Mouse (Mus musculus) ES-Bruce4 (cell line): ENCODE results near the gene Cela3b. TPM values are rescaled to one million over a fixed set of nuclear protein-coding genes. Genes with fewer than 3 reads are reported as not detected.
A peak's percentile ranks its signal among the peaks of the same experiment; 100 is the strongest.

Experiments
- H3K27ac ChIP-seq: 2 replicates; pipeline ENCODE4 v1.5.1; 2012; ENCODE audit warnings: low read length, inconsistent platforms; ENCODE audit not compliant: insufficient read depth
- H3K27me3 ChIP-seq: 2 replicates; pipeline ENCODE4 v1.6.1; 2012; ENCODE audit warnings: mild to moderate bottlenecking, low read length, inconsistent platforms; ENCODE audit not compliant: control insufficient read depth, poor library complexity, insufficient read depth, severe bottlenecking
- H3K36me3 ChIP-seq: 2 replicates; pipeline ENCODE4 v1.6.1; 2012; ENCODE audit warnings: inconsistent platforms, mild to moderate bottlenecking, low read length, moderate library complexity; ENCODE audit not compliant: control insufficient read depth, poor library complexity, insufficient read depth, severe bottlenecking
- H3K4me1 ChIP-seq: one replicate; pipeline ENCODE4 v1.8.1; 2011; ENCODE audit warnings: low read length; ENCODE audit not compliant: control insufficient read depth, insufficient read depth
- H3K4me3 ChIP-seq: 2 replicates; pipeline ENCODE4 v1.5.1; 2011; ENCODE audit warnings: low read depth, mild to moderate bottlenecking, low read length
- H3K9ac ChIP-seq: 2 replicates; pipeline ENCODE4 v1.6.1; 2012; ENCODE audit warnings: low read depth, mild to moderate bottlenecking, inconsistent platforms; ENCODE audit not compliant: poor library complexity, severe bottlenecking
- H3K9me3 ChIP-seq: replicated peaks from 2 replicates; pipeline ENCODE4 v1.6.1; 2012; ENCODE audit warnings: mild to moderate bottlenecking, low read length, inconsistent platforms; ENCODE audit not compliant: control insufficient read depth, poor library complexity, insufficient read depth, severe bottlenecking
- CTCF ChIP-seq: IDR thresholded peaks from one replicate; pipeline ENCODE4 v1.8.1; 2011; ENCODE audit warnings: low read depth, low read length
- EP300 ChIP-seq: IDR thresholded peaks from 2 replicates; pipeline ENCODE4 v1.6.1; 2011; ENCODE audit warnings: low read depth, low read length; ENCODE audit not compliant: insufficient read depth
- POLR2A ChIP-seq: IDR thresholded peaks from one replicate; pipeline ENCODE4 v1.8.1; 2011; ENCODE audit warnings: low read length; ENCODE audit not compliant: insufficient read depth
- polyA plus RNA-seq: library from polyadenylated mRNA; stranded (reverse); fragments of >200 nt; gene quantifications from 2 replicates; pipeline ENCODE4 v1.2.4, GENCODE M21; 2011; ENCODE audit warnings: low read depth; ENCODE audit not compliant: missing spikeins, insufficient read depth, insufficient read length

Gene Cela3b
- polyA plus RNA-seq, 1 experiment = not detected

DNA sequence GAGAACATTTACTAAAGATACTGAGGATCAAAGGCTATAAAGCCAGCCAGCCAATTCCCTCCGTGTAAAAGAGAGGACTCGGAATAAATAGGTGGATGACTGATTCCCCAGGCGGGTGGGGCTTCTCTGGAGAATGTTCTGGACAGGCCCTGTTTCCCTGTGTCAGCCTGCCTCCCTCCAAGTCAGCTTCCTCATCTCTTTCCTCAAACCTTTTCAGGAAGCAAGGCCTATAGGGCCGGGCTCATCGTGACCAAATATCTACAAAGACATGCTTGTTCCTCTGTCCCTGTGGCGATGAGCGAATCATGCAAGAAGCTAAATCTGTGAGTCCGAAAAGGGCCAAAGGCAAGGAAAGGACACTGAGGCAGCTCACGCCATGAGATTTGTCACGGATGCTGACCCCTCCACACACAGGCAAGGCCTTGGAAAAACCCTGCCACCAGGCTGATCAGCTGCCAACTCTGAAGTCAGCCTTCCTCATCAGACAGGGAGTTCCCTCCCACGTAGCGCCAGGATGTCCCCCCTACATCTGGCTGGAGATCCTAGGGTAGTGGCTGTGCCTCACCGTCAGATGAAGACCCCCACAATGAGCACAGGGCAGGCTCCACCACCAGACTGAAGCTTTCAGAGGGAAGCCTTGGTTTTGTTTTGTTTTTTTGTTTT, 34.9 kb upstream of the Cela3b start:
- Histone ChIP-seq H3K27ac (no peak overlapping the region), H3K4me1 (peaks cover 4% of the 10 kb centered on the region), H3K9ac (no peak overlapping the region)

DNA sequence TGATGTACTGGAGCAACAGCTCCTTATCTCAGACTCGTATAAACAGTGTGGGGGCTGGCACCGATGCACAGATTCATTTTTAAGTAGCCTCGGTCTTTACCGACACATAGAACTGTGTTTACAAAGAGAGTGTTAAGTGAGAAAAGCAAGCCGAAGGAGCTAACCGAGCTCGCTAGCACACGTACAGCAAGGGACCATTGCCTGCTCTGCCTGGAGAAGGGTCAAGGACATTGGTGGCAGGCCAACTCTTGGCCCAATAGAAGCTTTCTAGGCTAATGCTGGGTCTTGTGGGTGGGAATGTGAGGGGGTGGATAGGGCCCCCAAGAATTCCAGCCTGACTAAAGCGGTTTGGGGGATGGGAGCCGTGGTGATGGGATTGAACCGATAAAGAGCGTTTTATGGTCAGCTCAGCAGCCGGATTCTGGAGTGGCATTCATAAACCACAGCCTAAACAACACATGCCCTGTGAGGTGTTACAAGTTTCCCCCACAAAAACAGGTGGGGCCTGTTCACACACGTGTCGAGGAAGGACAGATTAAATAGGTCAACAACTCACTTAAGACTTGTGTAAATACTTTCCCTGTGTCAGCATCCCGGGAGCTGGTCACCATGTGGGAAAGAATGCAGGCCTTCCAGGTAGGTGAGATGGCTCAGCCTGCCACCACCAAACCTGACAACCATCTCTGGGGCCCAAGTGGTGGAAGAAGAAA, 31.8 kb upstream of the Cela3b start:
- Histone ChIP-seq H3K36me3 (no peaks in the 10 kb centered on the region), H3K9me3 (no peaks in the 10 kb centered on the region), H3K27ac (no peak overlapping the region), H3K27me3 (no peaks in the 10 kb centered on the region), H3K9ac (no peak overlapping the region), H3K4me1 (peaks cover 5% of the 10 kb centered on the region), H3K4me3 (no peak overlapping the region)
- TF ChIP-seq POLR2A = no peak
- no peak for TF ChIP-seq CTCF
- TF ChIP-seq EP300 = no peak

More for the DNA sequence above, 34.9 kb upstream of the Cela3b start:
- no peak for TF ChIP-seq EP300
- Histone ChIP-seq H3K4me3 (no peak overlapping the region), H3K27me3 (no peaks in the 10 kb centered on the region), H3K36me3 (no peaks in the 10 kb centered on the region), H3K9me3 (no peaks in the 10 kb centered on the region)

DNA sequence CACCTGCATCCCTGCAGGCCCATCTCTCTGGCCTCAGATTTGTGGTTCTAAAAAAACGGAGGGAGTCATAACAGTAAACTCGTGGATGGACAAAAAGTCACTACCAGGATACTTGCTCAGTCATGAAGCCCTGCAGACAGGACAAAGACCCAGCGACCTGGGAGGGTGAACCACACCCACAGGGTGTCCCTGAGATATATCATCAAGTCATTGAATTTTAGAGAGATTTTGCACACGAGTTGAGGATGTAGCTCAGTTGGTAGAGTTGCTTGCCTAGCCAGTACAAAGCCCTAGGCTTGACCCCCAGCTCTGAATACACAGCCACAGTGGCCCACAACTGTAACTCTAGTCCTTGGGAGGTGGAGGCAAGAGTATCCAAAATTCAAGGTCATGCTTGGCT, 30.9 kb upstream of the Cela3b start:
- Histone ChIP-seq H3K9me3 (no peaks in the 10 kb centered on the region), H3K36me3 (no peaks in the 10 kb centered on the region), H3K4me1 (peaks cover 5% of the 10 kb centered on the region), H3K27ac (peak overlapping the region; percentile 31), H3K27me3 (no peaks in the 10 kb centered on the region), H3K9ac (no peak overlapping the region), H3K4me3 (no peak overlapping the region)
- TF ChIP-seq EP300 (no peak), CTCF (no peak), POLR2A (no peak)

DNA sequence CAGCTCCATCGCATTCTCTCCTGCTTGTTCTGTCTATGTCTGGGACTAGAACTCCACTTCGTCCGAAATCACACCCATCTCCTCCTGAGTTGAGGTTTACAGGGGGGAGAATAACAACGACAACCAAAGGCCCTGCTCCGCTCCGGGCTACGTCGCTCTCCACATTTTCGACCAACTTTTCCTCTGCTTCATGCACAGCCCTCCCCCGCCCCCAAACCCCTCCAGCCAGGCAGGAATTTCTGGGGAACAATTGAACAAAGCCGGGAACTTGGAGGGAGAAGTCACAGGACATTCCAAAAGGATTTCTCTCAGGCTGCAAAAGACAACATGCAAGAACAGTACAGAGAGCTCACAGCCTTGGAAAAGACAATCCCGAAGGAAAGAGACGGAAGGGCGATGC, 30.3 kb upstream of the Cela3b start:
- H3K9ac ChIP-seq = no peak overlapping the region
- H3K4me3 ChIP-seq = no peak overlapping the region
- no peaks in the 10 kb centered on the region for H3K27me3 ChIP-seq
- H3K36me3 ChIP-seq = no peaks in the 10 kb centered on the region
- H3K27ac ChIP-seq = peak overlapping the region; percentile 31
- H3K9me3 ChIP-seq = no peaks in the 10 kb centered on the region
- H3K4me1 ChIP-seq = peaks cover 5% of the 10 kb centered on the region
- TF ChIP-seq EP300 (no peak), POLR2A (no peak), CTCF (no peak)

DNA sequence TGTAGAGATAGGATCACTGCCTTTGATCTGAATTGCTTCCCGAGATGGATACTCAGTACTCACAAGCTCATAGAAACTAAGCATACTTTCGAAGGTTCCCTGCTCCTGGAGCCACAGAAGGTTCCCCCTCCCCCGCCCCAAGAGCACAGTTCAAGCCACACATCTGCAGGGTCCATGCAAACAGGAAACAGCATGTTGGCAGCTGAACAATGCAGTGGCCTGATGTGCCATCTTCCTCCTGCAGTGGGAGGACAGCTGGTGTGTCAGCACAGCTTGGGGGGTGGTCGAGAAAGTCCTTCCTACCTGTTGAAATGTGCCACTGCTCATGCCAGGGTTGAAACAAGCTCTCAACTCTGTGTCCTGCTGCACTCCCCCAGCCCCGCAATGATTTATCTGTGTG, 28.5 kb upstream of the Cela3b start:
- TF ChIP-seq CTCF (no peak), EP300 (no peak), POLR2A (no peak)
- no peak overlapping the region for H3K27ac ChIP-seq

DNA sequence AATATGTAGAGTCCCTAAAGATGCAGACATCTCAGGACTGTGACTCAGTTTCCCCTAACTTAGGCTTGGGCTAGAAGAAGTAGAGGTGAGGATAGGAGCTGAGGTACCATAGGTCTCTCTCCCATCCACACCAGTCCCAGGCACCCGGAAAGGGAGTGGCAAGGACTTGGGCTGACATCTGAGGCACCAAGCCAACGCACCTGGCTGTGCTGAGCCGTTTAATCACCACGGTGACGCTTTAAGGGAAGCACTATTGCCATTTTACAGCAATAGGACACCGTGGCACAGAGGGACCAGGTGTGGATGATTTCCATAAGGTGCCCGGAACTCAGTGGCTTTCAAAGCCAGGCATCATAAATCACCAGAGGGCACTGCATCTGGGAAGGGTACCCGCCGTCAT, 28.0 kb upstream of the Cela3b start:
- no peak overlapping the region for H3K27ac ChIP-seq
- no peak for TF ChIP-seq POLR2A
- no peak for TF ChIP-seq CTCF
- TF ChIP-seq EP300 = no peak
- H3K4me3 ChIP-seq = no peak overlapping the region
- no peak overlapping the region for H3K9ac ChIP-seq
- peaks cover 3% of the 10 kb centered on the region for H3K4me1 ChIP-seq
- no peaks in the 10 kb centered on the region for H3K27me3 ChIP-seq
- H3K9me3 ChIP-seq = no peaks in the 10 kb centered on the region
- H3K36me3 ChIP-seq = no peaks in the 10 kb centered on the region

More for the DNA sequence above, 28.5 kb upstream of the Cela3b start:
- H3K9me3 ChIP-seq = no peaks in the 10 kb centered on the region
- H3K4me1 ChIP-seq = peaks cover 3% of the 10 kb centered on the region
- no peak overlapping the region for H3K9ac ChIP-seq
- H3K36me3 ChIP-seq = no peaks in the 10 kb centered on the region
- H3K4me3 ChIP-seq = no peak overlapping the region
- no peaks in the 10 kb centered on the region for H3K27me3 ChIP-seq
